In genomic region chr7:101356868-101357267, GRCm38 (mm10) we compare ENCODE assay signal across 17 mouse cellular contexts. TPM values are rescaled to one million over a fixed set of nuclear protein-coding genes. Genes with fewer than 3 reads are reported as not detected.
DNase-seq lines count a peak whose midpoint lies in the region; ATAC-seq and TF ChIP-seq lines count a peak whose summit lies in the region.
"Had no signal": no experiment of that assay in that cellular context is flagged by ENCODE, and none has a peak within 500 bp of the region (broad histone marks: within the 10 kb centered on the region; RNA-seq: fewer than 3 reads in every experiment).

No protein-coding gene starts in this region.

- TF ChIP-seq POLR2A in liver, adult 2 months (IDR thresholded peaks at IDR 0.05; ENCODE audit: extremely low read depth, insufficient read depth, low read length): no peak
- no peak for TF ChIP-seq POLR2A in CH12.LX (IDR thresholded peaks at IDR 0.05; ENCODE audit: low read depth, low read length)

- no peak for TF ChIP-seq CTCF in liver, adult 2 months (IDR thresholded peaks at IDR 0.05; ENCODE audit: low read depth, low read length)
- no peak for TF ChIP-seq CTCF in CH12.LX (conservative IDR thresholded peaks at IDR 0.05 in 1 of 2, IDR thresholded peaks at IDR 0.05 in 1 of 2; ENCODE audit: low read depth in 2 of 2, low read length in 2 of 2)

- no peak for TF ChIP-seq EP300 in CH12.LX (IDR thresholded peaks at IDR 0.05; ENCODE audit: low read length)

- H3K36me3 ChIP-seq in liver, adult 2 months (ENCODE audit: control insufficient read depth, insufficient read depth, low read length): no peaks in the 10 kb centered on the region
- H3K36me3 ChIP-seq in CH12.LX (replicated peaks in 1 of 2; ENCODE audit: control insufficient read depth in 1 of 2, insufficient read depth in 1 of 2, low read length in 1 of 2): peaks cover 0 to 16% of the 10 kb centered on the region in 2 experiments
- no peaks in the 10 kb centered on the region for H3K36me3 ChIP-seq in limb, embryonic 10.5 days

- no peak overlapping the region for H3K27ac ChIP-seq in liver, adult 2 months (replicated peaks; ENCODE audit: insufficient read depth, low read depth, low read length)
- no peak overlapping the region for H3K27ac ChIP-seq in CH12.LX (ENCODE audit: insufficient read depth, low read depth)
- H3K27ac ChIP-seq in limb, embryonic 10.5 days: peak overlapping the region; percentile 48; the same call in 1 of the 2 replicates

- no peaks in the 10 kb centered on the region for H3K9me3 ChIP-seq in CH12.LX (replicated peaks; ENCODE audit: low read length)
- H3K9me3 ChIP-seq in limb, embryonic 10.5 days (replicated peaks): no peaks in the 10 kb centered on the region

- H3K4me2 ChIP-seq in CH12.LX (ENCODE audit: insufficient read depth, low read depth, poor library complexity, severe bottlenecking): peak overlapping the region; percentile 80
- H3K4me2 ChIP-seq: midbrain, embryonic 11.5 days had no signal

- in situ Hi-C loops in CH12.LX (cut with MboI; ENCODE audit: low pct_ligation_motif_present, low pct_unique_long_range_greater_than_20kb, low sequenced_read_pairs): no loop called here

- no peaks in the 10 kb centered on the region for H3K79me2 ChIP-seq in liver, adult 2 months (ENCODE audit: control insufficient read depth, insufficient read depth, low read length)
- H3K79me2 ChIP-seq in CH12.LX (replicated peaks; ENCODE audit: control insufficient read depth, extremely low read depth, insufficient read depth, poor library complexity, severe bottlenecking): no peaks in the 10 kb centered on the region

- WGBS in liver, adult 2 months: 77% methylated on average over 3 of the region's 3 CpGs
- WGBS in limb, embryonic 10.5 days: 64% methylated on average over 3 of the region's 3 CpGs

- no peak overlapping the region for H3K4me3 ChIP-seq in liver, adult 2 months (ENCODE audit: insufficient read depth, low read depth, low read length)
- peak overlapping the region in 1 of 3 experiments; percentile 41 for H3K4me3 ChIP-seq in CH12.LX (replicated peaks in 1 of 3; ENCODE audit: low read depth in 2 of 3, low read length in 2 of 3, poor library complexity in 1 of 3)
- H3K4me3 ChIP-seq in limb, embryonic 10.5 days: no peak overlapping the region
- H3K4me3 ChIP-seq: erythroblast, embryonic 14.5 days had no signal

- H3K4me1 ChIP-seq in liver, adult 2 months (ENCODE audit: control insufficient read depth, insufficient read depth, low read length): peaks cover 22% of the 10 kb centered on the region
- peaks cover 28 to 88% of the 10 kb centered on the region in 2 experiments for H3K4me1 ChIP-seq in CH12.LX (ENCODE audit: control insufficient read depth in 1 of 2, insufficient read depth in 2 of 2)
- peaks cover 37% of the 10 kb centered on the region for H3K4me1 ChIP-seq in limb, embryonic 10.5 days

- ATAC-seq in megakaryocyte progenitor cell, adult 5-6 weeks (replicated peaks; ENCODE audit: poor library complexity): peak; percentile 44
- ATAC-seq: inflammation-experienced regulatory T-cells, adult 6 months; Patski had no signal

- H3K27me3 ChIP-seq in liver, adult 2 months (ENCODE audit: control insufficient read depth, insufficient read depth, low read length): no peaks in the 10 kb centered on the region
- no peaks in the 10 kb centered on the region for H3K27me3 ChIP-seq in CH12.LX (replicated peaks)
- 0 out of 2 replicates have a peak, but pooled peaks cover 3% of the 10 kb centered on the region for H3K27me3 ChIP-seq in limb, embryonic 10.5 days (ENCODE audit: low read depth, poor library complexity, severe bottlenecking)
- H3K27me3 ChIP-seq: Patski had no signal

- peak overlapping the region; percentile 8; the same call in 1 of the 2 replicates for H3K9ac ChIP-seq in liver, adult 2 months (ENCODE audit: low read depth, low read length)
- H3K9ac ChIP-seq in CH12.LX (ENCODE audit: insufficient read depth, low read depth): 0 out of 2 replicates have a peak overlapping the region, but pooled peaks have one; percentile 16

- TF ChIP-seq RAD21 in CH12.LX (IDR thresholded peaks at IDR 0.05; ENCODE audit: low read depth, low read length): no peak

- dilution Hi-C loops in CH12.LX (cut with MboI; ENCODE audit: extremely low pct_ligation_motif_present, extremely low pct_unique_long_range_greater_than_20kb, low sequenced_read_pairs): no loop called here

- no peak for DNase-seq in liver, adult 2 months (ENCODE audit: extremely low read depth, low read depth, low spot score)
- no peak for DNase-seq in liver
- no peak for DNase-seq in CH12.LX (ENCODE audit: extremely low read depth)
- DNase-seq in limb, embryonic 10.5 days (ENCODE audit: low spot score): no peak
- DNase-seq in right cerebral cortex, postnatal 14 days: no peak
- DNase-seq in cerebellum, postnatal 36 days: no peak
- DNase-seq: adrenal gland, adult 2 months; cerebellum, adult 9-10 months; heart, postnatal 36 days; lung, adult 2 months had no signal

TF ChIP-seq in CH12.LX, 34 proteins besides CTCF, POLR2A, EP300 and RAD21:
- TF ChIP-seq ZKSCAN1 (IDR thresholded peaks at IDR 0.05; ENCODE audit: borderline replicate concordance, low read depth, low read length): no peak
- TF ChIP-seq UBTF (IDR thresholded peaks at IDR 0.05; ENCODE audit: low read depth, low read length): no peak
- no peak for TF ChIP-seq TBP (conservative IDR thresholded peaks at IDR 0.05; ENCODE audit: low read depth, low read length)
- TF ChIP-seq ETS1 (conservative IDR thresholded peaks at IDR 0.05; ENCODE audit: low read depth, low read length): no peak
- no peak for TF ChIP-seq POLR2AphosphoS2 (IDR thresholded peaks at IDR 0.05; ENCODE audit: low read depth, low read length)
- no peak for TF ChIP-seq MEF2A (IDR thresholded peaks at IDR 0.05; ENCODE audit: borderline replicate concordance, low read depth, low read length)
- TF ChIP-seq NRF1 (IDR thresholded peaks at IDR 0.05; ENCODE audit: low read depth, low read length): no peak
- no peak for TF ChIP-seq USF2 (conservative IDR thresholded peaks at IDR 0.05; ENCODE audit: low read depth, low read length)
- TF ChIP-seq CHD1 (IDR thresholded peaks at IDR 0.05; ENCODE audit: low read depth, low read length): no peak
- no peak for TF ChIP-seq JUN (IDR thresholded peaks at IDR 0.05; ENCODE audit: insufficient read depth, low read depth, low read length)
- TF ChIP-seq BHLHE40 (IDR thresholded peaks at IDR 0.05; ENCODE audit: low read depth, low read length): no peak

RNA-seq across cellular contexts. Expression of gene Arap1, which starts 9.0 kb away (rescaled TPM):
- total RNA-seq in liver, adult 2 months (2014; rRNA removed): 43.8 and 51.0 TPM in 2 replicates
- 88.2 and 89.2 TPM in 2 replicates for polyA plus RNA-seq in liver, adult 2 months (2012; rRNA removed)
- total RNA-seq in CH12.LX (2012; rRNA removed): 31.9 and 38.5 TPM in 2 replicates
- 17.8 and 21.2 TPM in 2 replicates for total RNA-seq in CH12.LX (2014; rRNA removed)
- 46.1 and 60.0 TPM in 2 replicates for polyA plus RNA-seq in CH12.LX (2012; ENCODE audit: insufficient read length, low read depth)
- 13.1 and 20.5 TPM in 2 replicates for polyA plus RNA-seq in limb, embryonic 10.5 days (2016; fragmentation: Nextera tagmentation; extraction: Ambion mirVana)
- 34.3 and 41.2 TPM in 2 replicates for total RNA-seq in megakaryocyte progenitor cell, adult 5-6 weeks (2015)
- total RNA-seq in megakaryocyte progenitor cell, adult 5-6 weeks (2017): 63.1 and 89.4 TPM in 2 replicates

RNA-seq across cellular contexts. Expression of gene Stard10, which starts 40.0 kb away (rescaled TPM):
- 779 and 846 TPM in 2 replicates for total RNA-seq in liver, adult 2 months (2014; rRNA removed)
- polyA plus RNA-seq in liver, adult 2 months (2012; rRNA removed): 1,131 and 1,407 TPM in 2 replicates
- total RNA-seq in CH12.LX (2012; rRNA removed) (7.8 and 12.7 TPM in 2 replicates), CH12.LX (2014; rRNA removed) (1.4 and 2.4 TPM in 2 replicates)
- 6.7 and 7.9 TPM in 2 replicates for polyA plus RNA-seq in CH12.LX (2012; ENCODE audit: insufficient read length, low read depth)
- polyA plus RNA-seq in limb, embryonic 10.5 days (2016; fragmentation: Nextera tagmentation; extraction: Ambion mirVana): 10.1 and 11.7 TPM in 2 replicates
- 50.4 and 59.3 TPM in 2 replicates for total RNA-seq in megakaryocyte progenitor cell, adult 5-6 weeks (2015)
- 23.1 and 31.2 TPM in 2 replicates for total RNA-seq in megakaryocyte progenitor cell, adult 5-6 weeks (2017)

RNA-seq across cellular contexts. Expression of gene Gm45837, which starts 53.8 kb away (rescaled TPM):
- not detected in 2 replicates for total RNA-seq in liver, adult 2 months (2014; rRNA removed)
- polyA plus RNA-seq in liver, adult 2 months (2012; rRNA removed): not detected in 2 replicates
- 0.04 TPM in 1 of 2 replicates, not detected in the other for total RNA-seq in CH12.LX (2012; rRNA removed)
- total RNA-seq in CH12.LX (2014; rRNA removed): not detected in 2 replicates
- 0.56 and 0.84 TPM in 2 replicates for polyA plus RNA-seq in CH12.LX (2012; ENCODE audit: insufficient read length, low read depth)
- polyA plus RNA-seq in limb, embryonic 10.5 days (2016; fragmentation: Nextera tagmentation; extraction: Ambion mirVana): 0.06 TPM in 1 of 2 replicates, not detected in the other
- not detected in 2 replicates for total RNA-seq in megakaryocyte progenitor cell, adult 5-6 weeks (2015)
- not detected in 2 replicates for total RNA-seq in megakaryocyte progenitor cell, adult 5-6 weeks (2017)
- total RNA-seq: adrenal gland, adult 2 months; gastrocnemius, postnatal 4 days; heart, postnatal 36 days had no signal
- polyA plus RNA-seq: erythroblast, embryonic 14.5 days; kidney, embryonic 16.5 days; midbrain, embryonic 11.5 days had no signal

RNA-seq across cellular contexts. Expression of gene Atg16l2, which starts 54.8 kb away (rescaled TPM):
- 8.7 and 9.1 TPM in 2 replicates for total RNA-seq in liver, adult 2 months (2014; rRNA removed)
- polyA plus RNA-seq in liver, adult 2 months (2012; rRNA removed): 8.2 and 13.8 TPM in 2 replicates
- 28.6 and 43.8 TPM in 2 replicates for total RNA-seq in CH12.LX (2012; rRNA removed)
- total RNA-seq in CH12.LX (2014; rRNA removed): 15.4 and 19.3 TPM in 2 replicates
- 12.7 and 14.9 TPM in 2 replicates for polyA plus RNA-seq in CH12.LX (2012; ENCODE audit: insufficient read length, low read depth)
- 19.6 and 23.0 TPM in 2 replicates for polyA plus RNA-seq in limb, embryonic 10.5 days (2016; fragmentation: Nextera tagmentation; extraction: Ambion mirVana)
- 9.8 and 14.7 TPM in 2 replicates for total RNA-seq in megakaryocyte progenitor cell, adult 5-6 weeks (2015)
- 6.7 and 7.1 TPM in 2 replicates for total RNA-seq in megakaryocyte progenitor cell, adult 5-6 weeks (2017)

Comparison
In these comparisons a context has a peak if more than half of its experiments do, and no peak if none do; other contexts are left out.
1. RNA of gene Stard10, which starts 40.0 kb away (total RNA-seq): 779 to 846 TPM in liver, adult 2 months; 23.1 to 59.3 TPM in megakaryocyte progenitor cell, adult 5-6 weeks and 1.4 to 12.7 TPM in CH12.LX; every median in the first group is over 10 times any median in the second.